Mouse (Mus musculus): Measurements from ENCODE around the gene Zkscan14. TPM values are rescaled to one million over a fixed set of nuclear protein-coding genes. Genes with fewer than 3 reads are reported as not detected.

Zkscan14 gene
- polyA plus RNA-seq, 1 experiment = 4.7 TPM

- DNase-seq (ENCODE audit: low read depth) = peak; percentile 76
Observed at GRCm38 (mm10) chr5:145203936-145204691, 2.4 kb upstream of the Zkscan14 start, which contains the start of gene Zkscan5. Gene Zkscan5, plus strand, starts transcription at chr5:145204562.

GRCm38 (mm10) chr5:145202446-145202845 is 778 bp upstream of the Zkscan14 start:
- DNase-seq (ENCODE audit: low read depth) = no peak

GRCm38 (mm10) chr5:145200387-145200786 is 1.3 kb downstream of the Zkscan14 start:
- no peak for DNase-seq (ENCODE audit: low read depth)

- no peak for DNase-seq (ENCODE audit: low read depth)
Observed at GRCm38 (mm10) chr5:145191962-145192361, 9.7 kb downstream of the Zkscan14 start, which contains the start of gene Atp5j2. Gene Atp5j2, minus strand, starts transcription at chr5:145192062.

- no peak for DNase-seq (ENCODE audit: low read depth)
Observed at GRCm38 (mm10) chr5:145190875-145191798, 10.5 kb downstream of the Zkscan14 start.

- DNase-seq (ENCODE audit: low read depth) = no peak
Observed at GRCm38 (mm10) chr5:145190373-145190772, 11.3 kb downstream of the Zkscan14 start.

GRCm38 (mm10) chr5:145189416-145189815 is 12.3 kb downstream of the Zkscan14 start:
- DNase-seq (ENCODE audit: low read depth) = no peak

- DNase-seq (ENCODE audit: low read depth) = no peak
Observed at GRCm38 (mm10) chr5:145185244-145185643, 16.4 kb downstream of the Zkscan14 start.

- no peak for DNase-seq (ENCODE audit: low read depth)
Observed at GRCm38 (mm10) chr5:145178461-145178980, 23.1 kb downstream of the Zkscan14 start.

- no peak for DNase-seq (ENCODE audit: low read depth)
Observed at GRCm38 (mm10) chr5:145167306-145167661, 34.4 kb downstream of the Zkscan14 start.

- DNase-seq (ENCODE audit: low read depth) = peak; percentile 70
Observed at GRCm38 (mm10) chr5:145166536-145167305, 34.9 kb downstream of the Zkscan14 start, which contains the start of the genes Ptcd1 and Cpsf4. Gene Ptcd1, minus strand, starts transcription at chr5:145167108. Gene Cpsf4, plus strand, starts transcription at chr5:145167213.

GRCm38 (mm10) chr5:145165184-145165583 is 36.5 kb downstream of the Zkscan14 start:
- no peak for DNase-seq (ENCODE audit: low read depth)

- no peak for DNase-seq (ENCODE audit: low read depth)
Observed at GRCm38 (mm10) chr5:145164710-145165109, 37.0 kb downstream of the Zkscan14 start.

GRCm38 (mm10) chr5:145161361-145161760 is 40.3 kb downstream of the Zkscan14 start:
- DNase-seq (ENCODE audit: low read depth) = no peak

GRCm38 (mm10) chr5:145152690-145153089 is 49.0 kb downstream of the Zkscan14 start:
- no peak for DNase-seq (ENCODE audit: low read depth)

- no peak for DNase-seq (ENCODE audit: low read depth)
Observed at GRCm38 (mm10) chr5:145149294-145149693, 52.4 kb downstream of the Zkscan14 start.

- no peak for DNase-seq (ENCODE audit: low read depth)
Observed at GRCm38 (mm10) chr5:145147748-145148147, 53.9 kb downstream of the Zkscan14 start.
